Mouse (Mus musculus): ENCODE data around the gene Gnb1l.
"Not testable (repeated sequence)": the region's sequence is repeated elsewhere in the genome, so short reads cannot be mapped to it uniquely, and the experiment has no call there.

The Gnb1l gene

GRCm38 (mm10) chr16:18483839-18484238, 14.7 kb upstream of the Gnb1l start:
- no peak for DNase-seq (ENCODE audit: low spot score in 2 of 2)

GRCm38 (mm10) chr16:18484386-18484785, 14.1 kb upstream of the Gnb1l start:
- DNase-seq (ENCODE audit: low spot score in 2 of 2): no peak

- DNase-seq (ENCODE audit: low spot score in 2 of 2): no peak
Observed at GRCm38 (mm10) chr16:18484794-18485435, 13.6 kb upstream of the Gnb1l start.

- no peak for DNase-seq (ENCODE audit: low spot score in 2 of 2)
Observed at GRCm38 (mm10) chr16:18486126-18486525, 12.4 kb upstream of the Gnb1l start.

- DNase-seq (ENCODE audit: low spot score in 2 of 2): no peak
Observed at GRCm38 (mm10) chr16:18490281-18490680, 8.2 kb upstream of the Gnb1l start.

GRCm38 (mm10) chr16:18490894-18491293, 7.6 kb upstream of the Gnb1l start:
- no peak for DNase-seq (ENCODE audit: low spot score in 2 of 2)

- peak in 1 of 2 experiments; percentile 14 for DNase-seq (ENCODE audit: low spot score in 2 of 2)
Observed at GRCm38 (mm10) chr16:18497865-18498515, 523 bp upstream of the Gnb1l start.

GRCm38 (mm10) chr16:18498996-18499395, 483 bp downstream of the Gnb1l start:
- DNase-seq (ENCODE audit: low spot score in 2 of 2): no peak

- no peak for DNase-seq (ENCODE audit: low spot score in 2 of 2)
Observed at GRCm38 (mm10) chr16:18501531-18501930, 3.0 kb downstream of the Gnb1l start.

- DNase-seq (ENCODE audit: low spot score in 2 of 2): no peak
Observed at GRCm38 (mm10) chr16:18503566-18504342, 5.2 kb downstream of the Gnb1l start.

- no peak for DNase-seq (ENCODE audit: low spot score in 2 of 2)
Observed at GRCm38 (mm10) chr16:18506524-18507199, 8.1 kb downstream of the Gnb1l start.

GRCm38 (mm10) chr16:18507200-18507549, 8.7 kb downstream of the Gnb1l start:
- DNase-seq (ENCODE audit: low spot score in 2 of 2): no peak

- no peak for DNase-seq (ENCODE audit: low spot score in 2 of 2)
Observed at GRCm38 (mm10) chr16:18511741-18512140, 13.2 kb downstream of the Gnb1l start.

GRCm38 (mm10) chr16:18513508-18513907, 15.0 kb downstream of the Gnb1l start:
- no peak for DNase-seq (ENCODE audit: low spot score in 2 of 2)

- DNase-seq (ENCODE audit: low spot score in 2 of 2): no peak
Observed at GRCm38 (mm10) chr16:18518091-18518490, 19.6 kb downstream of the Gnb1l start.

- DNase-seq (ENCODE audit: low spot score in 2 of 2): no peak
Observed at GRCm38 (mm10) chr16:18523563-18524245, 25.2 kb downstream of the Gnb1l start.

- DNase-seq (ENCODE audit: low spot score in 2 of 2): no peak
Observed at GRCm38 (mm10) chr16:18528656-18529055, 30.1 kb downstream of the Gnb1l start.

- not testable (repeated sequence) for DNase-seq (ENCODE audit: low spot score in 2 of 2)
Observed at GRCm38 (mm10) chr16:18533061-18533460, 34.5 kb downstream of the Gnb1l start.

GRCm38 (mm10) chr16:18537407-18537990, 39.0 kb downstream of the Gnb1l start:
- no peak for DNase-seq (ENCODE audit: low spot score in 2 of 2)

- DNase-seq (ENCODE audit: low spot score in 2 of 2): no peak
Observed at GRCm38 (mm10) chr16:18539281-18539680, 40.8 kb downstream of the Gnb1l start.

- DNase-seq (ENCODE audit: low spot score in 2 of 2): no peak
Observed at GRCm38 (mm10) chr16:18543151-18543829, 44.8 kb downstream of the Gnb1l start.
